Mouse (Mus musculus): ENCODE measurements around the gene Apeh.
"Not testable (repeated sequence)": the region's sequence is repeated elsewhere in the genome, so short reads cannot be mapped to it uniquely, and the experiment has no call there.

Apeh gene

DNA sequence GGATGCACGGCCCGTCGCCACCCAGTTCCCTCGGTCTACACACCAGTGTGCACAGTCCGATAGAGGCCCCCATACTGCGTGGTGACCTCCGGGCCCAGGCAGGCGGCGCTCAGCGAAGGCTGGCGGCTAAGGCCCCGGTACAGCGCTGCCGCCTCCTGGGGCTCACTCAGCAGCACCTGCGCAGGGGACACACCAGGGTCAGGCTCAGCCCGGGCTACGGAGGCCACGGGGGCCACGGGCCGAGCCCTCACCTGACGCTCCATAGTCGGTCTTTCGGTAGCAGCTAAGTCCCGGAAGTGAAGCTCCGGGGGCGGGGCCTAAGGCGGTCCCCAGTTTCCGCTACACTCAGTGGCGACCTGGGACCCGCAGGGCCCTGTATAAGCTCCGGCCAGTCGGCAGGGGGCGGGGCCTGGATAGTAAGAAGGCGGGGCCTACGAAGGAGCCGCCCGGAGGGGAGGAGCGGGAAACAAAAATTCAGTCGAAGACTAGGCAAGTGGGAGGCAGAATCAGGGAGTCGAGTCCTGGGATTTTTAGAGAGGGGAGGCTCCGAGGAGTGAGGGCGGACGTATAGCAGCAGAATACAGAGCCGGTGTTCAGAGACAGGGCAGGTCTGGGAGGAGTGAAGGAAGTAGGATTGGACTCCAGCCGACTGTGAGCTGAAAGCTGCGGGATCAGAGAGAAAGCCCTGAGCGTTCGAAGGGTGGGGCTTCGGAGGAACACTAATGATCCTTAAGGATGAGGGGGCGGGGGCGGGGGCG, at the start of gene Apeh:
TSS of gene Apeh (minus strand) at position 423 of the 758 bp plus-strand sequence.
- peak; percentile 98 for DNase-seq

- no peak for DNase-seq
Observed at GRCm38 (mm10) chr9:108143470-108143869, 49.1 kb upstream of the Apeh start.

DNA sequence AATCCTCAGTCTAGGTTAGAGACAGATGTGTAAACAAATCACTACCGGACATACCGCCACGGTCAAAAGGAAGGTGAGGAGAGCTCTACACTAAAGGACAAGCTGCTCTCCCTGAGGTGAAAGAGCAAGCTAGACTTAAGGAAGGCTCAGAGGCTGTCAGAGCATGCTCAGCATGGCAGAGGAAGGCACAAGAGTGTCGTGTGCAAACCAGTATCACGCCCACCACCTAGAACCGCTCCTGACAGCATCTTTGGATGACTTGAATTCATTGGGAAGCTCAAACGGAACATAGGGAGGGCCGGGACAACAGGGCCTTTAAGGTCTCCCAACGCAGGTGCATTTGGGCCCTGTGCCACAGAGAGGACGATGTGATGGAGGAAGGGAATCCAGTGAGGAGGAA, 47.0 kb upstream of the Apeh start:
- no peak for DNase-seq

DNA sequence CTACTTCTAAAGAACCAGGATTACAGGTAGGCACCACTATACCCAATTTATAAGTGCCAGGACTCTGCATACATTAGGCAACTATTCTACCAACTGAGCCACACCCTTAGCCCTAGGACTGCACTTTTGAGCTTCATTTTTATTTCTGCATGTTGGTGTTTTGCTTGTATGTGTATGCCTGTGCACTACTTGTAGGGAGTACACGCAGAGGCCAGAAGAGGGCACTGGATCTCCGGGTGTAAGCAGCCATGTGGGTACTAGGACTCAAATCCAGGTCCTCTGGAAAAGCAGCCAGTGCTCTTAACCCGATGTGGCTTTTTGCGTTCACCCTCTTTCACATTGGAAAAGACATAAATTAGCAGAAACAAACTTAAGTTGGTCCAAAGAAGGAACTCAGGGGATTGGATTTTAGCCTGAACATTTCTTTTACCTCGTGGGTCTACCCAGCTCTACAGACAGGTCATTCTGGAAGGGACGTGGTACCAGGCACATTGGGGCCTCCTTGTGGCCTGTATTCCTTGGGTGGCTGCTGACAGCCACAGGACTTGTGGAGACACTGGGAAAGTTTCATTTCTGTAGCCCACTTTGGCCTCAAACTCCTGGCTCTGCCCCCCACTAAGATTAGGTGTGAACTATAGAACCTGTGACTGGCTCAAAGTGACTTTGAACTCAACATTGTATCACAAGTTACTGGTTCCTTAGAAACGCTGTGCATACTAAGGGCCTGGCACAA, 45.7 kb upstream of the Apeh start:
- DNase-seq = no peak

- DNase-seq = peak; percentile 27
Observed at GRCm38 (mm10) chr9:108139169-108139962, 45.0 kb upstream of the Apeh start.

DNA sequence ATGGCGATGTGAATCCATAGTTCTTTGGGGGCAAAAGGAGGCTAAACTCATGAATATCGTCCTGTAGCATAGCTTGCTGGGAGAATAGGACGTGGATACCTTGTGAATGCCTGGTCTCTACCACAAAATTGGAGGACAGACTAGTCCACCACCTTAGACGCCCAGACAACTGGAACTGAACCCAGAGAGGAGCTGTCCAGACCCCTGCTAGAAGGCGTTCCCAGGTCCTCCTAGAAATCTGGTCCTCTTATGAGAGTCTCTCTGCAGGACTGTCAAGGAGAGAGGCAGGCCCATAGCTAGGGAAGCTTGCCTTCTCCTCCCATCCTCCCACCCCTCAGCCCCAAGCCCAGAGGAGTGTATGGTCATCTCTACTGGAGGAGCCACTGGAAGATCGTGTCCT, 43.7 kb upstream of the Apeh start:
- DNase-seq = no peak

GRCm38 (mm10) chr9:108137523-108137922, 43.1 kb upstream of the Apeh start:
- DNase-seq = no peak

DNA sequence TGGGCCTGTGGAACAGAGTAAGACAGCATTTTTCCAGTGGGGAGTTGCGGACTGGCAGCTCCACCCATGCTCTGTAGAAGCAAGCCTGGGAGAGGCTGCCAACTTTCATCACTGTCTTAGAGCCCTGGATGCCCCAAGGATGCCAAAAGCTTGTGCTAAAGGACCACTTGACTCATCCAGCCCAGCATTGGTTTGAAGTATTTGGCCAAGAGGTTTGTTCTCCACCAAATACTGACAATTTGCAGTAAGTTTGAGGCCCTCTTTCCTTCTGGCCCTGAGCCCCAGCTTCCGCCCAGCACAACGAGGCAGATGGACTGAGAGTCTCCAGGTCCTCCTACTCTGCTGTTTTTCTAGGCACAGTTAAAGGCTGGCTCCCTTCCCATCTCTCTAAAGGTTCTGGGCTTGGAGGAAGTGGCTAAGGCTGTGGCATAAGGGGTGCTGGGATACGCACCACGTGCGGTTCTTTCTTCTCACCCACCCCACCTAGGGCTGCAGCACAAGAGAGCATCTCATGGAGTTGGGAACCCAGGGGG, 42.6 kb upstream of the Apeh start:
- no peak for DNase-seq

DNA sequence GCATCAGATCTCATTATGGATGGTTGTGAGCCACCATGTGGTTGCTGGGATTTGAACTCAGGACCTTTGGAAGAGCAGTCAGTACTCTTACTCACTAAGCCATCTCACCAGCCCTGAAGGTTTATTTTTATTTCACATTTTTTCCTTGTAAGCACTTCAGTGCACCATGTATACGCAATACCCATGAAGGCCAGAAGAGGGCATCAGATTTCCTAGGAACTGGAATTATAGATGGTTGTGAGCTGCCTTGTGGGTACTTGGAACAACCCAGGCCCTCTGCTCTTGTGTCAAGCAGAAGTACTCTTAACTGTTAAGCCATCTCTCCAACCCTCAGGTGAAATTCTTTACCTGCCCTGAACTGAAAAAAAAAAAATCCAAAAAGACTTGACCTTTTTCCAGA, 41.8 kb upstream of the Apeh start:
- DNase-seq = peak; percentile 46

DNA sequence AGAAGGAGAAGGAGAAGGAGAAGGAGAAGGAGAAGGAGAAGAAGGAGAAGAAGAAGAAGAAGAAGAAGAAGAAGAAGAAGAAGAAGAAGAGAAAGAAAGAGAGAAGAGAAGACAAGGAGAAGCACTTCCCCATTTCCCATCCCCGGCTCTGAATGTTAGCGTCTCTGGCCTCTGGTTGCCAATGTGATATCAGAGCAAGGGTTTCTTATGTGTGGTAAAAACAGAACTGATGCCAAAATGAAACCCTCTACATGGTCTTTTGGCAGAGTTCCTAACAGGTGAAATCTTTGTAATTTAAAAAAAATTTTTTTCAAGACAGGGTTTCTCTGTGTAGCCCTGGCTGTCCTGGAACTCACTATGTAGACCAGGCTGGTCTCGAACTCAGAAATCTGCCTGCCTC, 41.3 kb upstream of the Apeh start:
- DNase-seq = not testable (repeated sequence)

GRCm38 (mm10) chr9:108133478-108133877, 39.1 kb upstream of the Apeh start:
- DNase-seq = no peak

DNA sequence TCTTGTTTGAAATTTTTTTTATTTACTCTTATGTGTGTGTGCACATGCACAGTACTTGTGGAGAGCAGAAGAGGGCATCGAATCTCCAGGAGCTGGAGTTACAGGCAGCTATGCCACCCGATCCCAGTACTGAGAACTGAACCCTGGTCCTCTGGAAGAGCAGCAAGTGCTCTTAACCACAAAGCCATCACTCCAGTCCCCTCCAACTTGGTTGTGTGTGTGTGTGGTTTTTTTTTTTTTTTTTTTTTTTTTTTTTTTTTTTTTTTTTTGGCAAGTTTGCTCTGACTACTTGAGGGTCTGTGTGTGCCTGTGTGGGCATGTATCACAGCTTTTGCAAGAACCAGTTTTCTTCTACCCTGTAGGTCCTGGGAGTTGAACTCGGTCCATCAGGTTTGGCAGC, 38.0 kb upstream of the Apeh start:
- no peak for DNase-seq

DNA sequence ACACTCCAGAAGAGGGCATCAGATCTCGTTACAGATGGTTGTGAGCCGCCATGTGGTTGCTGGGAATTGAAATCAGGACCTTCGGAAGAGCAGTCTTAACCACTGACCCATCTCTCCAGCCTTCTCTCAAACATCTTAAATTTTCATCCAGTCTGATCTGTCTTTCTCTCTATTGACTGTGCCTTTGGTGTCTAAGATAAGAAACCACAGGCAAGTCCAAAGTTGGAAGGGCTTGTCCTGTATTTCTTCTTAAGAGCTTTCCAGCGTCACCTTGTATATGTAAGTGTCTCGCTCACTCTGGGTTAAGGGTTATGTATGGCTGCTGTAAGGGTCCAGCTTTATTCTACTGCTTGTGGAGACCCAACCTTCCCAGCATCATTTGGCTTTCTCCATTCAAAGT, 37.1 kb upstream of the Apeh start:
- DNase-seq = no peak

GRCm38 (mm10) chr9:108129042-108129948, 34.9 kb upstream of the Apeh start:
- no peak for DNase-seq

GRCm38 (mm10) chr9:108128248-108128647, 33.8 kb upstream of the Apeh start:
- no peak for DNase-seq

DNA sequence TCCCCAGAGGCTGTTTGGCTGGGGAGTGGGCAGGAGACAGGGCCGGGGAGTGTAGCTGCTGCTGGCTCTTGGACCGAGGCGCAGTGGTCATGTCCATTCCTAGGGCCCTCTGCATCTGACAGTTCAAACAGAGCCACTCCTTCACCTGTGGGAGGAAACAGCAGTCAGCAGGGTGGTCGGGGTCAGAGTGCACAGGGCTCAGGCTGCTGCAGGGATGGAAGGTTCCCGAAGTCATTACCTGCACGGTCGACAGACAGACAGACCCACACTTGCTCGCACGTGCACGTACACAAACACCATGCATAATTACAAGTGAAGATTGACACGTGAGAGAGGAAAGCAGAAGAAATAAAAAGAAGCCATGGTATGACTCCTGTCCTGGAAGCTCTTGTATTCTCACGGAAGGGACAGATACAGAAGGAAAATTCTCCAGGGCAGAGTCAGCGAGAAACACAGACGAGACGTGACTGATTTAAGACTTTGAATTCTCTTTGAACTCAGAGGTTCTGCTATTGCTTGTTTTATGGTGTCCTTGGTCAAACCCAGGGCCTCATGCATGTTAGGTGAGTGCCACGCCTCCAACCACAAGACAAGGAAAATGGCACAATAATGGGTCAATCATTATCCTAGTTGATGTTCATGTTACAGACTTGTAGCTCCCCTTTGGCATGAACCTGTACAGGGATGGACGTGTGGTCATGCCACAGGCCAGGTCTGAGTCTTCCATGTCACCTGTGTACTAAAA, 32.2 kb upstream of the Apeh start:
- DNase-seq = no peak

GRCm38 (mm10) chr9:108125731-108126130, 31.3 kb upstream of the Apeh start:
- no peak for DNase-seq

- no peak for DNase-seq
Observed at GRCm38 (mm10) chr9:108123916-108124315, 29.5 kb upstream of the Apeh start.

DNA sequence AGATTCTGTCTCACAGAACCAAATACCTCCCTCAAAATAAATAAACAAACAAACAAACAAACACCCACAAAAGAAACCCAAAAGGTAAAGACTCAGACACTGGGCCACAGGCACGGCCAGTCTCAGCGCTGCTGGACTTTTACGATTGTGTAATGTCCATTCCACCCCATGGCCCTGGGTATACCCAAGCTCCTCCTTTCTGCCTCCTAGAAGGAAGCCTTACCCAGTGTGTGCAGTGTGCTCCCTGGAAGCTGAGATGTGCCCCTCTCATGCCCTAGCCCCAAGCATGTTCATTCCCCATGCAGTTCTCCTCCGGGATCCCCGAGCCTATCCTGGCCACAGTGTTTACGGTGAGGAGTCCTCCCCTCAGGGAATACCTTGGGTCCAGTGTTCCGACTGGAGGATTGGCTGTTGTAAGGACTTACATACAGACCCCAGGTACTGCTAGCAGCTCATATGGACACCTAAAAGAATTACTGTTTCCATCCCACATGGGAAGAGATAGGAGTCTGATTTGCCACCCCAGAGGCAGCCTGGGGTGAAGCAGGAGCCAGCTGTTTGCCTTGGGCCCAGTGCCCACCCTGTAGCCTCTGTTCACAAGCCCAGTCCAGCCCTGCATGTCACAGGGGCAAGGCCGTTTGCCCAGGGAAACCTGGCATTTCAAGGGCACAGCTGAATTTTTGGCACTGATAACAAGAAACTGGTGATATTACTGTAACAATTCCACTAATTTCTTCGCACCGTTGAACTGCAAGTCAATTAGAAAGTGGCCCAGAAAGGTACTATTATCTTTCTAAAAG, 27.0 kb upstream of the Apeh start:
- DNase-seq = no peak

GRCm38 (mm10) chr9:108120671-108121070, 26.3 kb upstream of the Apeh start:
- DNase-seq = no peak

All from lung, postnatal 10 days (tissue).